Mouse (Mus musculus): ENCODE results near the gene Bcl2l12. TPM values are rescaled to one million over a fixed set of nuclear protein-coding genes. Genes with fewer than 3 reads are reported as not detected.

Gene Bcl2l12
- total RNA-seq, 2 experiments from 2014 or later, result 21.7 to 25.2 TPM

- no peak for DNase-seq
Measured at GRCm38 (mm10) chr7:44986879-44987718, 11.4 kb downstream of the Bcl2l12 start.

- peak; percentile 97 for DNase-seq
Measured at GRCm38 (mm10) chr7:44986192-44986878, 12.2 kb downstream of the Bcl2l12 start, which contains the start of gene Prmt1. Gene Prmt1 (minus strand): TSS chr7:44986568.

- peak; percentile 87 for DNase-seq
Measured at GRCm38 (mm10) chr7:44985595-44986191, 12.8 kb downstream of the Bcl2l12 start.

GRCm38 (mm10) chr7:44984833-44985164 lies 13.7 kb downstream of the Bcl2l12 start:
- no peak for DNase-seq

GRCm38 (mm10) chr7:44983944-44984832 lies 14.3 kb downstream of the Bcl2l12 start:
- DNase-seq, result no peak

GRCm38 (mm10) chr7:44983085-44983484 lies 15.4 kb downstream of the Bcl2l12 start:
- peak; percentile 94 for DNase-seq

- DNase-seq, result no peak
Measured at GRCm38 (mm10) chr7:44981539-44981938, 17.0 kb downstream of the Bcl2l12 start.

GRCm38 (mm10) chr7:44978300-44978699 lies 20.2 kb downstream of the Bcl2l12 start:
- DNase-seq, result no peak

- no peak for DNase-seq
Measured at GRCm38 (mm10) chr7:44975117-44975419, 23.4 kb downstream of the Bcl2l12 start.

DNA sequence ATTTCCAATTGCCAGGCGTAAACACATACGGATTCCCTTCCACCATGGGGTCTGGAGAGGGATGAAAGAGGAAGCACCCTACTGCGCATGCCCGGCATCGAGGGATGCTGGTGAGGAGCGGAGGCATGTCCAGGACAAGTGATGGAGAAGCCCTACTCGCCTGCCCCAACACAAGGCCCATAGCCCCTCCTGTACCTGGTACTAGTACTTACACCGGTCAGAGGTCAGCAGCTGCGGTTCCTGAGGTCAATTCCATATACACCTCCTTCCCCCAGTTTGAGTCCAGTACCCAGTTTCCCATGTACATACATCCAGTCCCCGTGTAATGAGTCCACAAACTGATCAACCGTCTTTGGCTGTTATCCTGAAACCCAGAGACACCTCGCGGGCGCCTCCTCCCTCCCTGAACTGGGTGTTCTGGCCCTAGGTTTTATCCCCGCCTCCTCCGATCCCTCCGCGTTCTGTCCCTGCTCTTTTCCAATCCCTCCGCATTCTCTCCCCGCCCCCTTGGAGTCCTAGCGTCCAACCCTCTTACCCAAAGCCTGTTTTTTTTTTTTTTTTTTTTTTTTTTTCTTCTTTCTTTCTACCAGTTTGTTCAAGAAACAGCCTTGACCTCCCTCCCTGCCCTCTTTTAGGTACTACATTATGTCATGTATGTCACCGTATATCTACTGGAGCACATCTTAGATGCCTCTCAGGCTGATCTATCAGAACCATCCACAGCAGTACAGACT lies 24.0 kb downstream of the Bcl2l12 start, which contains the start of gene Cpt1c:
Gene Cpt1c, minus strand, starts transcription at position 469 of the 734 bp plus-strand sequence.
- peak; percentile 82 for DNase-seq

DNA sequence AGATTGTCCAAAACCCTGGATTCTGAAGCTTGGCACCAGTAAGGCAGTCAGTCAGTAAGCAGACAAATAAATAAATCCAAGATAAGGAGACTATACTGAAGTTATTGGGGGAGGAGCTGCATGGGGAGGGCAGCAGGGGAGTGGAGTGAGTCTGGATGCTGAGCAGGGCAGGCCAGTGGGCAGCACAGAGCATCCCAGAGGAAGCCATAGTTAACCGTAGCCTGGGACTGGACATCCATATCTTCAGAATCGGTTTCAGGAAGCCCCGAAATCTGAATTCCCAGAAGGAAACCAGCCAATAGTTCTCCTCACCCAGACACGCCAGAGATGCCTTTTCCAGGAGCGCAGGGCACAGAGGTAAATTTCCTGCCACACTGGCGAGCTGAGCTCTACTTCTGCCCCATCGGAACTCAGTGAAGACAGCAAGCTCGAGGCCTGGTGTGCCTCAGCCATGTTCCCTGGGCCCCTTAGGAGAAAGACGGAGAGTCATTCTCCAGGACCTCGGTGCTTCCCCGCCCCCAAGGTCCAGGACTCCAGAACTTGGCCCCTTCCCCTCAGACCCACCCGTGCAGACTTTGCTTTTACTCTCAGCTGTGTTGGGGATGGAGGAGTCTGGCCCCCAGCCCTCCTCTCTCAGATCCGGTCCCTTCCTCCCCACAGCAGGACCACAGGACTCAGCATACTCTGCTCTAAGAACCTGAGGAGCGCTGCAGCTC lies 24.9 kb downstream of the Bcl2l12 start:
- DNase-seq, result no peak

GRCm38 (mm10) chr7:44971142-44971541 lies 27.4 kb downstream of the Bcl2l12 start:
- no peak for DNase-seq

- DNase-seq, result peak; percentile 85
Measured at GRCm38 (mm10) chr7:44970231-44970691, 28.3 kb downstream of the Bcl2l12 start.

- no peak for DNase-seq
Measured at GRCm38 (mm10) chr7:44966638-44967037, 31.9 kb downstream of the Bcl2l12 start.

- DNase-seq, result no peak
Measured at GRCm38 (mm10) chr7:44965975-44966374, 32.5 kb downstream of the Bcl2l12 start.

DNA sequence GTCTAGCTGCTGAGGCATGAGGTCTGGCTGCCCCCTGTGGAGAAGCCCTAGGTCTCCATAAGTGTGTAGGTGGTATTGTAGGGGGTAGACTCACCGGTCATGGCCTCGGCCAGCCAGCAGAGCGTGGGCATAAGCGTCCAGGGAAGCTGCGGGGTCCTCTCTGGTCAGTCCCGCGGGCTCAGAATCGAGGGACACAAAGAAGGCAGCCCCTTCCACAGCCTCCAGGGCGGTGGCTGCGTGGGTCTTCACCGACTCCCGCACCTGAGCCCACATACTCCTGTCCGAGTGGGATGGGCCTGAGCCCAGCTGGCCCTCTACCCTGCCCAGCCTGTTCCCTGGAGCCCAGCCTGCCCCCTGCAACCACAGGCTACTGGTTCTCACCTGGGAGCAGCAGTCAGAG lies 33.5 kb downstream of the Bcl2l12 start:
- DNase-seq, result no peak

DNA sequence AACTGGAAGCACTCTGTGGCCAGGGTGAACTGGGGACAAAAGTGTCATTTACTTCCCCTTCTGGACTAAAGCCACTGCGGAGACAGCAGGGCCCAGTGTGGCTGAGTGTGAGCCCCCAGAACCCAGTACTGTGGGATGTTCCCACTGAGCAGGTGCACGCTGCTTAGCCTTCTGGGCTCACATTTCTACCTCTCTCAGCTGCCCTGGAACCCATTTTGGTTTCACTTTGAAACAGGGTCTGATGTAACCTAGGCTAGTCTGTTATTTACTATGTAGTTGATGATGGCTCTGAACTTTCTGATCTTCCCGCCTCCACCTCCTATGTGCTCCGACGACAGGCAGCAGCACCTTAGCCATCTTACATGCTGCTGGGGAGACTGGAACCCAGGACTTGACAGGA lies 35.7 kb downstream of the Bcl2l12 start:
- DNase-seq, result no peak

- no peak for DNase-seq
Measured at GRCm38 (mm10) chr7:44962337-44962736, 36.2 kb downstream of the Bcl2l12 start.

GRCm38 (mm10) chr7:44960512-44960910 lies 38.0 kb downstream of the Bcl2l12 start:
- no peak for DNase-seq

GRCm38 (mm10) chr7:44959874-44960511 lies 38.5 kb downstream of the Bcl2l12 start:
- no peak for DNase-seq

Measured in heart, postnatal 4 days (tissue).